Mouse (Mus musculus): ENCODE results near the gene BC035044. TPM values are rescaled to one million over a fixed set of nuclear protein-coding genes. Genes with fewer than 3 reads are reported as not detected.
"Not testable (repeated sequence)": the region's sequence is repeated elsewhere in the genome, so short reads cannot be mapped to it uniquely, and the experiment has no call there.

Gene BC035044
- 1.5 and 1.9 TPM in 2 replicates for polyA plus RNA-seq (2014; fragmentation: Nextera tagmentation; extraction: Ambion mirVana)

DNA sequence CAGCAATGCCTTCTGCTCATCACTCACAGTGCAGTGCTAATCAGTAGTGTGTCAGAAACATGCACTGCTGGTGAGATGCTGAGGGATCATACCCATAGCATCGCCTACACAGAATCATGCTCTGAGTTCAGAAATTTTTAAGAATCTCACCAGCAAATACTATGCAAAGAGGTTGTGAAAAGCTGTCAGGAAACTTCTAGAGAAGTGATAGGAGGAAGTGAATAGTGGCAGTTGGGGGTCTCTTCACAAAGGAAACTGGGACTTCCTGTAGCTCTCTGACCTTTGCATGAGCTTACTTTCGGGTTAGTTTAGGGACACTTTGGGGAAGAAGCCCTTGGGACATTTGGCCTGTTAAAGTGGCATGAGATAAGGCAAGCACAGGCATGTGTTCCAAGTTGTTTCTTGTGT lies at the start of gene BC035044:
TSS of gene BC035044 (minus strand) at position 179 of the 408 bp plus-strand sequence.
- no peak for ATAC-seq (ENCODE audit: insufficient number of reproducible peaks, insufficient read depth, low FRiP score, low read depth)
- Histone ChIP-seq H3K4me2 (replicated peaks; ENCODE audit: low read depth, low read length) (no peak within 1 kb of the TSS), H3K36me3 (ENCODE audit: control insufficient read depth, insufficient read depth, low read length) (no peaks in the 10 kb centered on the region), H3K27ac (ENCODE audit: low read length) (no peak within 1 kb of the TSS), H3K4me3 (ENCODE audit: low read depth, low read length) (no peak within 1 kb of the TSS), H3K9ac (replicated peaks; ENCODE audit: low read depth, low read length) (no peak within 1 kb of the TSS), H3K27me3 (ENCODE audit: control insufficient read depth, insufficient read depth, low read length) (no peaks in the 10 kb centered on the region), H3K9me3 (ENCODE audit: control insufficient read depth, low read depth, low read length) (no peaks in the 10 kb centered on the region), H3K4me1 (ENCODE audit: control insufficient read depth, insufficient read depth, low read length) (no peaks in the 10 kb centered on the region)
- 67% methylated on average over 2 of the region's 2 CpGs for WGBS

DNA sequence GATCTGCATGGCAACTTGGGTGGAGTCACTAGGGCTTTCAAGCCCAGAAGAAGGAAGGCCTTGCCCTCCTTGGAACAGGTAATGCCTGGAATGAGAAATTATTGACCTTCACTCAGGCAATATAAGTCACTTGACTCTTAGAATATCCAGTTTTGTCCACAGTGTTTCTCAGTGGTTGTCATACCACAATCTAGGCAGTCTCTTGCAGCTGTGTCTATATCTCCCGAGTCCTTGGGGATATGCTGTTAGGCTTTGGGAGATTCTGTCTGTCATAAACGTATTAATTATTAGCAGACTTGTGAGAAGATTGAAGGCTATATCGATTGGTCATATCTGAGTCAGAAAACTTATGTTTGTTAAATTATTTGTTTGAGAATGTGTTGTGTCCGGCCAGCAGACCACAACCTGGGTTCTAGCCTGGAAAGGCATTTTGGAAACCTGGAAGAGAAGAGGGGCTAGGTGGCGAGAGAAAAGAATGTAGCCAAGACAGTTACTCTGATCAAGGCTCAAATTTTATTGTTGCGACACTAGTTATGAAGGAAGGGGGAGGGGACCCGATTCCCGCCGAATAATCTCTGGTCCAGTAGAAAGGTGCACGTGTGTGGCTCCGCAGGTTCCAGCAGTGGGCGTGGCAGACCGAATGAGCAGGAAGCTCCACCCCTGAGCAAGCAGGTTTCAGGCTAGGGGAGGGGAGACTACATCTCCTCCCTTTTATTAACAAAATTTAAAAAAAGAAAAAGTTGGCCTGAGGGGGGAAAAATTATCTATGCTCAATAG lies 45.2 kb upstream of the BC035044 start:
- H3K4me2 ChIP-seq (replicated peaks; ENCODE audit: low read depth, low read length); H3K36me3 ChIP-seq (ENCODE audit: control insufficient read depth, insufficient read depth, low read length); H3K9me3 ChIP-seq (ENCODE audit: control insufficient read depth, low read depth, low read length); H3K9ac ChIP-seq (replicated peaks; ENCODE audit: low read depth, low read length); H3K4me3 ChIP-seq (ENCODE audit: low read depth, low read length); H3K27ac ChIP-seq (ENCODE audit: low read length); H3K27me3 ChIP-seq (ENCODE audit: control insufficient read depth, insufficient read depth, low read length); H3K4me1 ChIP-seq (ENCODE audit: control insufficient read depth, insufficient read depth, low read length); ATAC-seq (ENCODE audit: insufficient number of reproducible peaks, insufficient read depth, low FRiP score, low read depth): not testable (repeated sequence)
- 93% methylated on average over 4 of the region's 13 CpGs for WGBS

DNA sequence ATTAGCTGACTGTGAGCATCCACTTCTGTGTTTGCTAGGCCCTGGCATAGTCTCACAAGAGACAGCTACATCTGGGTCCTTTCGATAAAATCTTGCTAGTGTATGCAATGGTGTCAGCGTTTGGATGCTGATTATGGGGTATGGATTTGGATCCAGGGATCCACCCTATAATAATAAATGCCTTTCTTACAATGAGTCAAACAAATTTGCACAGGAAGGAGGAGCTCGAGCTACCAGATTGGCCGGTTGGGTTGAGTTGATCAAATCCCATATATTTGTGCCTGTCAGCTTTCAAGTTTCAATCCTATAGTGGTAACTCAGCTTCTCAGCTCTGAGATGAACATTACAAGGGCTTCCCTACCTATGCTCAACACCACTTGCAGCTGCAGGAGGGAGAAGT lies 43.2 kb upstream of the BC035044 start, which contains the start of gene Clec2g:
TSS of gene Clec2g (plus strand) at position 301 of the 400 bp plus-strand sequence.
- H3K4me2 ChIP-seq (replicated peaks; ENCODE audit: low read depth, low read length); H3K27ac ChIP-seq (ENCODE audit: low read length); H3K9me3 ChIP-seq (ENCODE audit: control insufficient read depth, low read depth, low read length): not testable (repeated sequence)

DNA sequence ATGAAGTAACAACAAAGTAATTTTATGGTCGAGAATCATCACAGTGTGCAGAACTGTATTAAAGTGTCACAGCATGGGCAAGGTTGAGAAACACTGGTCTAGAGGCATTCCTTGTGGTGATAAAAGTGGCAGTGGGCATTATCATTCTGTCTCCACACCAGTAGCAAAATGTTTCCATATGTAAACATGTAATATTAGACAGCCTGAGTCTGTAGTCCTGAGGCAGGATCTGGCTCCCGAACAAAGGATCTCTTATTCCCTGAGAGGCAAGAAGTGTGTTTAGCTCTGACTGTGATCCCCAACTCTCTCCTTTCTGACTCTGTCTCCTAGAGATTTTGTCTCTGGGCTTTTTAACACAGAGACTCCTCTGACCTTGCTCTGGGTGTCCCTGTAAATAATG lies 42.1 kb upstream of the BC035044 start:
- no peaks in the 10 kb centered on the region for H3K27me3 ChIP-seq (ENCODE audit: control insufficient read depth, insufficient read depth, low read length)
- H3K4me2 ChIP-seq (replicated peaks; ENCODE audit: low read depth, low read length): no peak overlapping the region
- no peaks in the 10 kb centered on the region for H3K4me1 ChIP-seq (ENCODE audit: control insufficient read depth, insufficient read depth, low read length)
- H3K9ac ChIP-seq (replicated peaks; ENCODE audit: low read depth, low read length): no peak overlapping the region
- H3K4me3 ChIP-seq (ENCODE audit: low read depth, low read length): no peak overlapping the region
- no peak for ATAC-seq (ENCODE audit: insufficient number of reproducible peaks, insufficient read depth, low FRiP score, low read depth)
- WGBS: 22% methylated on average over 2 of the region's 2 CpGs
- H3K36me3 ChIP-seq (ENCODE audit: control insufficient read depth, insufficient read depth, low read length): no peaks in the 10 kb centered on the region
- H3K9me3 ChIP-seq (ENCODE audit: control insufficient read depth, low read depth, low read length): no peaks in the 10 kb centered on the region
- no peak overlapping the region for H3K27ac ChIP-seq (ENCODE audit: low read length)

More for the DNA sequence above, 43.2 kb upstream of the BC035044 start, which contains the start of gene Clec2g:
- H3K27me3 ChIP-seq (ENCODE audit: control insufficient read depth, insufficient read depth, low read length); H3K4me1 ChIP-seq (ENCODE audit: control insufficient read depth, insufficient read depth, low read length); H3K36me3 ChIP-seq (ENCODE audit: control insufficient read depth, insufficient read depth, low read length); ATAC-seq (ENCODE audit: insufficient number of reproducible peaks, insufficient read depth, low FRiP score, low read depth); H3K4me3 ChIP-seq (ENCODE audit: low read depth, low read length); H3K9ac ChIP-seq (replicated peaks; ENCODE audit: low read depth, low read length): not testable (repeated sequence)
- WGBS: 91% methylated on average over 4 of the region's 4 CpGs

DNA sequence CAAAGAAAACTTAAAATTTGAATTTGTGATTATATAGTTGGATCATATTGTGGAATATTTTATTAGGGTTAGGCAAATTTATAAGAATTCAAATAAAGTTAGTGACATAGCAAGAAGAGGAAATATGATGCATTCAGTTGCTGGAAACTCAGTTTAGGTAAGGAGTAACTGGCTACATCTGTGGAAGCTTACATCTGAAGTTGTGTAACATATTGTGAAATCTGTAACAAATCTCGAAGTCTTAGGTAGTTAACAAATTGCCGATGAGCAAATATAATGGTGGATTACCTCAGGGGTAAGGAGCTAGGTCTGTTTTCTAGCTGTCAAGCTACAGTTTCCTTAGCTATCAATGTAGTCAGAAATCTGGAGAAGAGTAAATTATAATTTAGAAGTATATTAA lies 26.4 kb upstream of the BC035044 start:
- H3K4me1 ChIP-seq (ENCODE audit: control insufficient read depth, insufficient read depth, low read length): no peaks in the 10 kb centered on the region
- no peaks in the 10 kb centered on the region for H3K27me3 ChIP-seq (ENCODE audit: control insufficient read depth, insufficient read depth, low read length)
- H3K4me3 ChIP-seq (ENCODE audit: low read depth, low read length): no peak overlapping the region
- no peak overlapping the region for H3K4me2 ChIP-seq (replicated peaks; ENCODE audit: low read depth, low read length)
- no peak overlapping the region for H3K27ac ChIP-seq (ENCODE audit: low read length)
- no peak overlapping the region for H3K9ac ChIP-seq (replicated peaks; ENCODE audit: low read depth, low read length)
- ATAC-seq (ENCODE audit: insufficient number of reproducible peaks, insufficient read depth, low FRiP score, low read depth): no peak
- no peaks in the 10 kb centered on the region for H3K9me3 ChIP-seq (ENCODE audit: control insufficient read depth, low read depth, low read length)
- no peaks in the 10 kb centered on the region for H3K36me3 ChIP-seq (ENCODE audit: control insufficient read depth, insufficient read depth, low read length)
- WGBS: 76% methylated on average over 2 of the region's 2 CpGs

DNA sequence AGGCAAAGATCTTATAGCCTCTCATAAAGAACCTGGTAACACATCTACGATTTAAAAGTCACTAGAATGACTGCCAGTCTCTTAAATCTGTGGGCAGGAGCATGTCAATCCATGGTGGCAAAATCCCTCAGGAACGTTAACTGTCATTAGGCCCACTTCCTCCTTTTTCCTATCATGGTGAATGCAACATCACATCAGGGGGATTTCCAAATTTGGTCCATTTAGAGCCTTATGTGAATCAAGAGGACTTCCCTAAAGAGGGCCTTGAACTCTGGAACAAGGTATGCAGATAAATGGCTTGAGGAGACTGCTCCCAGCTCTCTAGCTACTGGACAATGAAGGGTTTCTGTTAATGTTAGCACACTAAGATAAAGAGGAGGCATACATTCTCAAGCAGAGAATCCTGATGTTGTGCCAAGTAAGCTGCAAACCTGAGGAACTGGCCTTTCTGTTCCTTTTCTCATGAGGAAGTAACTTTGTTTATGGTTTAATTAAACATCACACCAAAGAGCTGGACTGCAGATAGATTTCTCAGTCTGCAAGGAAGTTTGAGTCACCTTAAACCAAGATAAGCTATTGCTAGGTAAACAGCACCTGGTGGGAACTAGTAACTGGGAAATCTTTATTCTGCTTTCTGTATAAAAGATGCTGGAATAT lies 22.8 kb upstream of the BC035044 start:
- Histone ChIP-seq H3K27ac (ENCODE audit: low read length) (no peak overlapping the region), H3K4me3 (ENCODE audit: low read depth, low read length) (no peak overlapping the region), H3K4me1 (ENCODE audit: control insufficient read depth, insufficient read depth, low read length) (no peaks in the 10 kb centered on the region), H3K36me3 (ENCODE audit: control insufficient read depth, insufficient read depth, low read length) (no peaks in the 10 kb centered on the region), H3K9me3 (ENCODE audit: control insufficient read depth, low read depth, low read length) (no peaks in the 10 kb centered on the region), H3K9ac (replicated peaks; ENCODE audit: low read depth, low read length) (no peak overlapping the region), H3K4me2 (replicated peaks; ENCODE audit: low read depth, low read length) (no peak overlapping the region), H3K27me3 (ENCODE audit: control insufficient read depth, insufficient read depth, low read length) (no peaks in the 10 kb centered on the region)
- WGBS: 79% methylated on average over 2 of the region's 2 CpGs
- ATAC-seq (ENCODE audit: insufficient number of reproducible peaks, insufficient read depth, low FRiP score, low read depth): no peak

DNA sequence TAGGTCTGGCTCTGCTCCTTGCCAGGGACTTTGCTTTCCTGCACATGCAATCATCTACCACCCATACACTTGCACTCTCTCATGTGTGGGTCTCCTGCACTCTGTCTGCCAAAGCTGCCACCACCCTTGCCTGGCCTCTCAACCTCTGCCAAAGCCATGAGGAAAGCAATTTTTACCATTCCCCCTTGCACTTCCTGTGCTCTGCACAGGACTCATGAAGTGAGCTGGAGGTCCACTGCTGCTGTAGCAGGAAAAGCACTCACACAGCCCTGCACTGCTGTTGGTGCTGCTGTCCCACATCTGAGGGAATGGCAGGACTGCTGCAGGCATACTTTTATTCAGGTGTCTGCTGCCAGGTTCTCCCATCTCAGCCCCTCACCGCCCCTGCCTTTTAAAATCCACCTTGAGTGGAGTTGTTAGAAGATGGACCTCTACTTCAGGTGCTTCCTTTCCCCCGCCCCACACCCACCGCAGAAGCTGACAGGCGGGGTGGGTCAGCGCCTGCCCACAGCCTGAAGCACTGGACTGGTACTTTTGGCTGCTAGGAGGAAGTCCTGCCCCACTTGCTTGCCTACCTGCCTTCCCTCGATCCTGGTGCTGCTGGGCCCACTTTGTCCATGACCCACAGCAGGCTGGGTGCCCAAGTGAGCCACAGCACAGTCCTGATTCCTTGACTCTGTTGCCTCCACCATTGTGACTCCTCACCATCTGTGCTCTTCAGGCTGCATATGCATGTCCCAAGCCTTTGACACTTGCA lies 10.0 kb upstream of the BC035044 start:
- not testable (repeated sequence) for H3K27me3 ChIP-seq (ENCODE audit: control insufficient read depth, insufficient read depth, low read length); H3K9me3 ChIP-seq (ENCODE audit: control insufficient read depth, low read depth, low read length); H3K27ac ChIP-seq (ENCODE audit: low read length); H3K36me3 ChIP-seq (ENCODE audit: control insufficient read depth, insufficient read depth, low read length); H3K4me2 ChIP-seq (replicated peaks; ENCODE audit: low read depth, low read length); ATAC-seq (ENCODE audit: insufficient number of reproducible peaks, insufficient read depth, low FRiP score, low read depth); H3K9ac ChIP-seq (replicated peaks; ENCODE audit: low read depth, low read length); H3K4me1 ChIP-seq (ENCODE audit: control insufficient read depth, insufficient read depth, low read length); H3K4me3 ChIP-seq (ENCODE audit: low read depth, low read length)
- 81% methylated on average over 6 of the region's 6 CpGs for WGBS

DNA sequence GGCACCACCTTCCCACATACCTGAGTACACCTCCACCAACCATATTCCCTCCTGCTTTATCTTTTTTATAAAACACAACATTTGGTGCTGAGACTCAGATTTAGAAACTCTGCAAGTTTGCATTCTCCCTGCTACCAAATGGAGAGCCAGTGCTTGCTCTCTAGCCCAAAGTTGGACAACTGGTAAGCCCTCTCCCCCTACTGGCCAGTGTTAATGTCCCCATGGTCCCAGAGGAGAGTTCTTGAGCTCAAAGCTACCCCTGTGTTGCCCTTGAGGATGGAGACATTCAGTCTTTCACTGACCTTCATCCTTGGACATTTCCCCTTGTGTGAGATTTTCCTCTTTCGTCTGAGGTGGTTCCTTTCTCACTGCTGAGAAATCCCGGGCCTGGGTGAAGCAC lies 9.1 kb upstream of the BC035044 start:
- no peaks in the 10 kb centered on the region for H3K36me3 ChIP-seq (ENCODE audit: control insufficient read depth, insufficient read depth, low read length)
- H3K27me3 ChIP-seq (ENCODE audit: control insufficient read depth, insufficient read depth, low read length): no peaks in the 10 kb centered on the region
- H3K4me3 ChIP-seq (ENCODE audit: low read depth, low read length): no peak overlapping the region
- H3K4me1 ChIP-seq (ENCODE audit: control insufficient read depth, insufficient read depth, low read length): no peaks in the 10 kb centered on the region
- H3K4me2 ChIP-seq (replicated peaks; ENCODE audit: low read depth, low read length): no peak overlapping the region
- no peaks in the 10 kb centered on the region; the same call in 1 of the 2 replicates for H3K9me3 ChIP-seq (ENCODE audit: control insufficient read depth, low read depth, low read length)
- H3K9ac ChIP-seq (replicated peaks; ENCODE audit: low read depth, low read length): no peak overlapping the region
- 92% methylated on average over 2 of the region's 2 CpGs for WGBS
- ATAC-seq (ENCODE audit: insufficient number of reproducible peaks, insufficient read depth, low FRiP score, low read depth): no peak
- H3K27ac ChIP-seq (ENCODE audit: low read length): no peak overlapping the region

Measured in stomach, embryonic 14.5 days (tissue).